Mouse (Mus musculus) liver, adult 2 months (tissue): ENCODE data around the gene Aifm3. TPM values are rescaled to one million over a fixed set of nuclear protein-coding genes. Genes with fewer than 3 reads are reported as not detected.
A peak's percentile ranks its signal among the peaks of the same experiment; 100 is the strongest.

ENCODE experiments used
- DNase-seq: peaks from one replicate; pipeline ENCODE4 v3.0.0-alpha.2; 2011; ENCODE audit warnings: low read depth, low spot score; ENCODE audit errors: extremely low read depth
- H3K27ac ChIP-seq: fragments of 200-500 bp; replicated peaks from 2 replicates; pipeline ENCODE4 v1.5.1; 2012; ENCODE audit warnings: low read depth, mild to moderate bottlenecking, control low read depth, inconsistent platforms, low read length; ENCODE audit not compliant: insufficient read depth
- H3K27me3 ChIP-seq: fragments of 200-500 bp; 2 replicates; pipeline ENCODE4 v1.6.1; 2012; ENCODE audit warnings: mild to moderate bottlenecking, moderate library complexity, low read length, inconsistent platforms; ENCODE audit not compliant: control insufficient read depth, insufficient read depth
- H3K36me3 ChIP-seq: fragments of 200-500 bp; 2 replicates; pipeline ENCODE4 v1.6.1; 2012; ENCODE audit warnings: low read length, inconsistent platforms; ENCODE audit not compliant: control insufficient read depth, insufficient read depth
- H3K4me1 ChIP-seq: fragments of 200-500 bp; 2 replicates; pipeline ENCODE4 v1.6.1; 2011; ENCODE audit warnings: low read length; ENCODE audit not compliant: control insufficient read depth, insufficient read depth
- H3K4me3 ChIP-seq: fragments of 200-500 bp; 2 replicates; pipeline ENCODE4 v1.5.1; 2011; ENCODE audit warnings: low read depth, mild to moderate bottlenecking, control low read depth, low read length, moderate library complexity; ENCODE audit not compliant: insufficient read depth
- H3K79me2 ChIP-seq: fragments of 200-500 bp; 2 replicates; pipeline ENCODE4 v1.6.1; 2012; ENCODE audit warnings: inconsistent platforms, mild to moderate bottlenecking, low read length, moderate library complexity; ENCODE audit not compliant: control insufficient read depth, insufficient read depth
- H3K9ac ChIP-seq: fragments of 200-500 bp; 2 replicates; pipeline ENCODE4 v1.6.1; 2012; ENCODE audit warnings: low read depth, mild to moderate bottlenecking, control low read depth, inconsistent platforms, low read length
- CTCF ChIP-seq: fragments of 200-500 bp; IDR thresholded peaks from 2 replicates; pipeline ENCODE4 v1.5.1; 2011; ENCODE audit warnings: low read depth, low read length, control low read depth
- POLR2A ChIP-seq: fragments of 200-500 bp; IDR thresholded peaks from 2 replicates; pipeline ENCODE4 v1.6.1; 2011; ENCODE audit warnings: low read length, control low read depth; ENCODE audit not compliant: insufficient read depth; ENCODE audit errors: extremely low read depth
- WGBS: fragments of 180-500 bp; shearing (Covaris S2); methylation state at CpG from one replicate; pipeline ENCODE4 v1.1.7; 2018; 5-methylcytosine and 5-hydroxymethylcytosine counted together
- polyA plus RNA-seq: library from polyadenylated mRNA; depleted of rRNA; stranded (reverse); fragments of >200 nt; gene quantifications from 2 replicates; pipeline ENCODE4 v1.2.3, GENCODE M21; 2012
- total RNA-seq: library from RNA; depleted of rRNA; stranded (reverse); fragments of >200 nt; gene quantifications from 2 replicates; pipeline ENCODE4 v1.2.3, GENCODE M21; 2014

Gene Aifm3
- total and polyA plus RNA-seq, 2 experiments, result 1.4 to 3.5 TPM

DNA sequence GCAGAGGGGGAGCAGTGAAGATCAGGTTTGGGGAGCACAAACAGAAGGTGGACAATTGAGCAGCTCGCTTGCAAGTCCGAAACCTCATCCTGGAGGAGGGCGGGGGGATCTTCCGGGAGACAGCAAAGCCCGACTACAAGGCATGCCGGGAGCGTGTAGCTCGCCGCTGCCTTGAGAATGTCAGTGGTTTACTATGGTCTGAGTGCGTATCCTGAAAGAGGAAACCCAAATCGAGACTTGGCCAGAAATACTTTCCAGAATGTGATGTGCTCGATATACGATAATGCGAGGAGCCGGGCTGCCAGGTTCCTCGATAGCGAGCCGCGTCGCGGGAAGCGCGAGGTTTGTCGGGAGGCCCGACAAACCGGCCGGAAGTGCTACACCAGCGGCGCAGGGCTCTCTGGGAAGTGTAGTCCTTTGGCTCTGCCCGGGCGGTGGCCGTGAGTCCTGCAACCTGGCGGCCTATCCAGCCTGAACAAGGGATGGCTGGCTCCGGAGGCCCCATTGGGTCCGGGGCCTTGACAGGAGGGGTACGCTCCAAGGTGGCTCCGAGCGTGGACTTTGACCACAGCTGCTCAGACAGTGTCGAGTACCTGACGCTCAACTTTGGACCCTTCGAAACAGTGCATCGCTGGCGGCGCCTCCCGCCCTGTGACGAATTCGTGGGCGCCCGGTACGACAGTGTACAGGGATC lies 19.3 kb downstream of the Aifm3 start, which contains the start of gene Lztr1:
TSS of gene Lztr1 (plus strand) at position 143 of the 694 bp plus-strand sequence.
- H3K9ac ChIP-seq, result peak within 1 kb of the TSS; percentile 86
- H3K4me1 ChIP-seq, result peaks cover 7% of the 10 kb centered on the region
- TF ChIP-seq CTCF (no peak), POLR2A (peak; percentile 52; the same call in 1 of the 2 replicates)
- H3K27ac ChIP-seq, result peak within 1 kb of the TSS; percentile 92
- no peaks in the 10 kb centered on the region for H3K27me3 ChIP-seq
- DNase-seq, result peak; percentile 77
- H3K4me3 ChIP-seq, result peak within 1 kb of the TSS; percentile 94
- no peaks in the 10 kb centered on the region; the same call in 1 of the 2 replicates for H3K36me3 ChIP-seq
- H3K79me2 ChIP-seq, result peaks cover 4% of the 10 kb centered on the region; the same call in 1 of the 2 replicates
- WGBS, result under 1% methylated on average over 50 of the region's 50 CpGs

DNA sequence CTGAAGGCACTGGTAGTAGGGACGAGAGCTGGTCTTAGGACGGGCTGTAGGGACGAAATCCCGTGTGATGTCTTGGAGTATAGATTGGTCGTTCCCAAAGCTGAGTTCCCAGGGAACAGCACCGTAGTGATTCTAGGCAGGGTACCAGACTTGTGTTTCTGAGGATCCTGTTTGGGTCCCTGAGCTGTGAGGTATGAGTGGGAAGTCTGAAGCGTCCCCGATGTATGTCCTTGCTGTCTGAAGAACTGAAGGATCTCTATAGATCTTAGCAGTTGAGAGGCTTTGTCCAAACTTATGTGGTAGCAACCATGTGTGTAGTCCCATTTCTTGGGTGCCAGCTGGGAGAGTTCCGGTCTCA lies 19.8 kb downstream of the Aifm3 start:
- Histone ChIP-seq H3K4me1 (peaks cover 7% of the 10 kb centered on the region), H3K9ac (peak overlapping the region; percentile 86), H3K79me2 (peaks cover 4% of the 10 kb centered on the region; the same call in 1 of the 2 replicates), H3K4me3 (peak overlapping the region; percentile 94), H3K27ac (peak overlapping the region; percentile 92), H3K36me3 (peaks cover 3% of the 10 kb centered on the region; the same call in 1 of the 2 replicates), H3K27me3 (no peaks in the 10 kb centered on the region)
- DNase-seq, result no peak
- WGBS, result 4% methylated on average over 9 of the region's 9 CpGs
- no peak for TF ChIP-seq POLR2A
- no peak for TF ChIP-seq CTCF

DNA sequence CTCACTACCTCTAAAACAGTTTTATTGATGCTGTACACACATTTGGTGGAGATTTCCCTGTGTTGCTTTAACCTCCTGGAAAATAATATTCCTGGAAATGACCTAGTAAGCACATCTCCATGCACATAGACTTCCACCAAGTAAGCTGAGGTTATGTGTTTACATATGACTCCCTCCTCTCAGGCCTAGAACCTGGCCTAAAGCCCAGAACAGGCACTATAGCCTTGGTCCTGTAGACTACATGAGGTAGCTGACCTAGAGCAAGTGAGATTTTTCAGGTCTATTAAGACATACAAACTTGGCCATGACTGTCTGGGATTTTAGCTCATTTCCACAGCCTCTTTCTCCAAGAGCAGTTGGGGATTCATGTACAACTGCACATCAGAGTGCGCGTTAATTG lies 20.7 kb downstream of the Aifm3 start:
- no peak for DNase-seq
- Histone ChIP-seq H3K36me3 (peaks cover 3% of the 10 kb centered on the region; the same call in 1 of the 2 replicates), H3K27me3 (no peaks in the 10 kb centered on the region), H3K9ac (no peak overlapping the region), H3K4me1 (peaks cover 7% of the 10 kb centered on the region), H3K4me3 (no peak overlapping the region), H3K79me2 (peaks cover 4% of the 10 kb centered on the region; the same call in 1 of the 2 replicates), H3K27ac (no peak overlapping the region)
- 100% methylated on average over 2 of the region's 2 CpGs for WGBS
- TF ChIP-seq POLR2A (no peak), CTCF (no peak)

DNA sequence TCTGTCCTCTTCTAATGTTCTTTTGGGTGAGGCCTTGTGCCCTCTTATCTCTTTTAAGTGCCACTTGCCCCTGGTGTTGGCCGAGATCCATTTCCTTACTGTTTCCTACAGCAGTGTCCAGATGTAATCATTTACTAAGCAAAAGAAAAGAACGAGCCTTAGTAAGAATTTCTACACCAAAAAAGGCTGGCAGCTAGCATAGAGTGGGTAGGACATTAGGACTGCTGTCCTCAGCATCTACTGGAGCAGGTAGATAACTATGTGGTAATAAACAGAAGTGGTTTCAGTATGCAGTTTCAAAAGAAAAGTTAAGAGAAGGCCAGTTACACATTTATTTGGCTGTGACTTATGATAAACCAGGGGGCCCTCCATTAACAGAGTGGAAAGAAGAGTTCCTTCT lies 21.3 kb downstream of the Aifm3 start:
- H3K4me3 ChIP-seq, result no peak overlapping the region
- no peak for TF ChIP-seq POLR2A
- TF ChIP-seq CTCF, result no peak
- WGBS, result 35% methylated on average over 2 of the region's 2 CpGs
- H3K4me1 ChIP-seq, result peaks cover 7% of the 10 kb centered on the region
- no peak for DNase-seq
- peaks cover 4% of the 10 kb centered on the region; the same call in 1 of the 2 replicates for H3K79me2 ChIP-seq
- no peak overlapping the region for H3K27ac ChIP-seq
- H3K27me3 ChIP-seq, result no peaks in the 10 kb centered on the region
- peaks cover 3% of the 10 kb centered on the region; the same call in 1 of the 2 replicates for H3K36me3 ChIP-seq
- no peak overlapping the region for H3K9ac ChIP-seq

DNA sequence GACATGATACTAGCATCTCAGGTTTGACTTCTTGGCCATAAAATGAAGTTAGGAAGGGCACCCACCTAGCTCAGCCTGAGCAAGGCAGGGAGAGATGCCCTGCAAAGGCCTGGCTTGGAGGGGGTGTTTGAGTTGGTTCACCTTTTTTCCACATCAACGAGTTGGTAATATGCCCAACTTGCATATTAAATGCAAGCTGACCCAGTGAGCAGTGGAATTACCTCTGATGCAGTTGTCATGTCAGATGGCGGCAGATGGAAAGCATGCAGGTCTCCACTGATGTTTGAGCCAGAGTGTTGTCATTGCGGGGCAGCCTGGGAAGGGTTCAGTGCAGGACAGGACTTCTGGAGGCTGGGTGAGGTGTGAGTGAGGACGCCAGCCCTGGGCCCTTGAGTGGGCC lies 22.0 kb downstream of the Aifm3 start:
- H3K4me1 ChIP-seq, result peaks cover 7% of the 10 kb centered on the region
- H3K27me3 ChIP-seq, result no peaks in the 10 kb centered on the region
- H3K4me3 ChIP-seq, result no peak overlapping the region
- 93% methylated on average over 4 of the region's 4 CpGs for WGBS
- no peak overlapping the region for H3K27ac ChIP-seq
- H3K9ac ChIP-seq, result no peak overlapping the region
- H3K79me2 ChIP-seq, result peaks cover 4% of the 10 kb centered on the region; the same call in 1 of the 2 replicates
- no peak for DNase-seq
- H3K36me3 ChIP-seq, result peaks cover 3% of the 10 kb centered on the region; the same call in 1 of the 2 replicates
- no peak for TF ChIP-seq CTCF
- no peak for TF ChIP-seq POLR2A

DNA sequence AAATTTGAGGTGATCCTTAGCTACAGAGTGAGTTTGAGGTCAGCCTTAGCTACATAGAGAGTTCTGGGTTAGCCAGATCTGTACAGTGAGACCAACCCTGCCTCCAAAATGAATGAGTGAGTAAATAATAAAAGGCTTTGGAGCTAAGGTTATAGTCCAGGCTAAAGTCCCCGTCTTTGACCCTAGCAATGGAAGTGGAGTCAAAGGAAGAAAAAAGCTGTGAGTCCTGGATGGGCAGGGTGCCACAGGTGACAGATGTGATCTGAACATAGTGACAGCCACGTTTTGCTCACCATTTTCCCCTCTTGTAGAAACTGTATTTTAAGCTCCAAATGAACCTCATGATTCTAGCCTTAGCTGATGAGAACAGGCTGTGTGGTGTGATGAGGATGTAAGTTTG lies 29.5 kb downstream of the Aifm3 start:
- DNase-seq, result peak; percentile 59
- 16% methylated on average over 2 of the region's 2 CpGs for WGBS
- Histone ChIP-seq H3K79me2 (no peaks in the 10 kb centered on the region), H3K4me1 (no peaks in the 10 kb centered on the region; the same call in 1 of the 2 replicates), H3K27ac (no peak overlapping the region), H3K4me3 (no peak overlapping the region), H3K9ac (no peak overlapping the region), H3K27me3 (no peaks in the 10 kb centered on the region), H3K36me3 (peaks cover 14% of the 10 kb centered on the region; the same call in 1 of the 2 replicates)
- TF ChIP-seq POLR2A (no peak), CTCF (no peak)
